Mouse (Mus musculus): ENCODE measurements around the gene Eps8.

DNA sequence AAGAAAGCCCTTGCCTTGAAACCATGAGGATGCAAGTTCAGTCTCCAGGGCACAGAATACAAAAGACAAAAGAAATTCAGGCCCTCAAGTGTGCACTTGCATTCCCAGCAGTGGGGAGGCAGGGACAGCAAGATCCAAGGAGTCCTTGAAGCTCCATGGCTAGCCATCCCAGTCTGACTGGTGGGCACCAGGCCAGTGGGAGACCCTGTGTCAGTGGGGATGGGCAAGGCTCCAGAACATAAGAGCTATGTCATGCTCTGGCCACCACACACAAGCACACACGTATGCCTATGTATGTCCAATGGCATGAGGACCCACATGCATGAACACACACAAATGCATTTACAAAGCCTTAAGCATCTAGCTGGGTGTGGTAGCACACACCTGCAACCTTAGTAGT, 13.0 kb downstream of the Eps8 start:
- TF ChIP-seq CTCF (IDR thresholded peaks at IDR 0.05; ENCODE audit: insufficient read depth, low read length): no peak
- TF ChIP-seq POLR2A (IDR thresholded peaks at IDR 0.05; ENCODE audit: borderline replicate concordance, extremely low read depth, low read depth, low read length): no peak

Data from lung, adult 2 months (tissue).